Mouse (Mus musculus) adrenal gland, postnatal 4 days (tissue): Measurements from ENCODE around the gene Tcp11l2. TPM values are rescaled to one million over a fixed set of nuclear protein-coding genes. Genes with fewer than 3 reads are reported as not detected.

Source experiments
- DNase-seq, 2 experiments: peaks; one replicate each; pipeline ENCODE4 v3.0.0; 2021 to 2022; ENCODE audit warnings: low spot score in 2 of 2, mixed read lengths in 2 of 2
- total RNA-seq, 2 experiments: library from RNA; stranded (reverse); gene quantifications; 2 replicates each; pipeline ENCODE4 v1.2.3; 2021

Gene Tcp11l2
- total RNA-seq, 2 experiments from 2014 or later = 50.1 to 51.2 TPM

DNA sequence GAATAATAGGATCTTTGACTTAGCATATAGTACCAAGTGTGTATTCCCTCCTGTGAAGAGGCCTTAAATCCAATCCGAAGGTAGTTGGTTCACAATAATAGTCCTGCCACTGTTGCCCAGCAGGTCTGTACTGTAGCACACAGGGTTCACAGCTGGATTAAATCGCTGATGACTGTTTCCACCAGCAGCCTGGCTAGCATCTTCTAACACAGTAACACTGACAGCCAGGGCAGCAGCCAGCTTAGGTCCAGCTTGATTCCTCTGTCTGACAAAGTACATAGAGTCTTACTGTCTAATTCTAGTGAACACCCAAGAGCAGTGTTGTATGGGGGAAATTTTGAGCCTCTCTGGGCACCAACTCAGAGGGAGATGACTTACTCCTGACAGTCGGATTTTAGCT, 16.3 kb downstream of the Tcp11l2 start:
- DNase-seq = no peak

DNA sequence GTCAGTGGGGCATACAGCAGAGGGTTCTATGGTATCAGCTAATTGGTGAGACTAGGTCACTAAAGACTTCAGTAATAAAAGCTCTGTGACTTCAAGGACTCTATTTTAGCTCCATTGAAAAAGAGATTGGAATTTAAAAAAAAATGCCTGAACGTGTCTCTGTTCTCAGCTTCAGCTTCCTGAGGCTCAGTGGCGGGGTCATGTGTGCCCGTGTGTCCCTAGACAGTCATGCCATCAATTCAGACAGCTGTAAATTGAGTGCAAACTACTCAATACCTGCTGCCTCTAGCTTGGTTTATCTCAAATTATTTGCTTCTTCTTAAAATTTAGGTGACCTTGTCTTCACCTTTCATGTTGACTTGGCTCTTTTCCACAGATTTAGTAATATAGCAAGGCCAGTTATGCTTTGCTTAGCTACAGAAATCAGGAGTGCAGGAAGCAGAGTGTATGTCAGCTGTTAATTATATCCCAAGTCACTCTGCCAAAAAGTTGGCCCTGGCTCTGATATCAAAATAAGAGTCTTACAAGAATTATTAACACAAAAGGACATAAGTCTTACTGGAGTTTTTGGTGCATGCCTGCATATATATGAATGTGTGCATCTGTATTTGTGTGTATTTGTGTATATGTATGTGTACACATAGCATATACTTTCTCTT, 20.8 kb downstream of the Tcp11l2 start:
- DNase-seq = no peak

DNA sequence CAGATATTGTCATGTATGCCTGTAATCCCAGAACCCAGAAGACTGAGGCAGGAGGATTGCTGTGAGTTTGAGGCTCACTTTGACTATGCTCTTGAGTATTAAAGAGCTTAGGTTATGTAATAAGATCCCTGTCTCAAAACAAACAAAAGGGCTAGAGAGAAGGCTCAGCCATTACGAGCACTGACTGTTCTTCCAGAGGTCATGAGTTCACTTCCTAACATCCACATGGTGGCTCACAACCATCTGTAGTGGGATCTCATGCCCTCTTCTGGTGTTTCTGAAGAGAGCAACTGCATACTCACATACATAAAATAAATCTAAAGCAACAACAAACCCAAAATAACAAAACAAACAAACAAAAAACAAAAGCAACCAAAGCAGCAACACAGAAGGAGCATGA, 21.7 kb downstream of the Tcp11l2 start:
- no peak for DNase-seq

DNA sequence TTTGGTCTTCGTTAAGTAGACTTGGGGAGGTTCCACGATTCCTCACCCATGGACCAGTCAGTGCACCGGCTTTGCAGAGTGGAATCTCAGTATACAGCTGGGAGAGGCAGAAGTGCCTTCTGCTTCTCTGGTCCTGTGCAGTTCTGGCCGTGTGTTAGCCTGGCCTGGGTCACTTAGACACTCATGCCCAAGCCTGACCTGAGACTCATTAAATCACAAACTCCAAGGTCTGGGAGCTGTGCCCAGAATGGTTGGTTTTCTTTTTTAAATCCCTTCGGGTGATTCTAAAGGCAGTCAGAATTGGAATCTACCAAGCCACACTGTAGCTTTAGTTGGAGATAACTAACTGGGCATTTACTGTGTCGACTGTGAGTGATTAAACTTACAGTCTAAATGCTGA, 23.7 kb downstream of the Tcp11l2 start:
- DNase-seq = no peak

DNA sequence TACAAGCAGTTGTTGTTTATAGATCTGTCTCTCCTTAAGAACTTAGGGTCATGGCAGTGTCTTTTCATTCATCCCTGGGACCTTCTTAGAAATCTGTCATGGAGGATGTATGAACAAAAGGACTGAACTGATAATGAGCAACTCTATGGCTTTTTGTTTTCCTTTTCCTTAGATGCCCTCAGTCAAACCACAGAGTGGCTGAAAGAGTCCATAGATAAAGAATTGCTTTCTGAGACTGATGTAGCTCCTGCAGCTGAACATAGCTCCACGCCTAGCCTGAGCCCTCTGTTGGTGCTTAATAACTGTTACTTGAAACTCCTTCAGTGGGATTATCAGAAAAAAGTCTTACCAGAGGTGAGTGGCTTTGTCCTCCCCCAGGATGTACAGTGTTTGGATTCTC, 27.9 kb downstream of the Tcp11l2 start:
- no peak for DNase-seq

DNA sequence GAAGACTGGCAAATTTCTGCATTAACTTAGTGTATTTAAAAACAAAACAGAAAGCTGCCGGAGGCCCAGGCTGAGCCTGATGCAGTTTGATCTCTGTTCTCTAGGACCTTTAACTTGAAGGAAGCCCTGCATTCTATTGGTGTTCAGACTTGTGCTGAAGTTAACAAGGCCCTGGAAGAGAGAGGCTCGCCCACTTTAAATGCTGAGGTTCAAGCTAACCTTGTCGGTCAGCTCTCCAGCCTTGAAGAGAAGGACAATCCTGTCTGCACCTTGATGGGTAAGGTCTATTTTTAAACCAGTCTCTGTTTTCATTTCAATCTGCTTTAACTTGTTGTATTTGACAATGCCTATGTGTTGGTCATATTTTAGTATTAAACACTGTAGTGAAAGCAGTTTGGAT, 31.9 kb downstream of the Tcp11l2 start:
- no peak for DNase-seq

DNA sequence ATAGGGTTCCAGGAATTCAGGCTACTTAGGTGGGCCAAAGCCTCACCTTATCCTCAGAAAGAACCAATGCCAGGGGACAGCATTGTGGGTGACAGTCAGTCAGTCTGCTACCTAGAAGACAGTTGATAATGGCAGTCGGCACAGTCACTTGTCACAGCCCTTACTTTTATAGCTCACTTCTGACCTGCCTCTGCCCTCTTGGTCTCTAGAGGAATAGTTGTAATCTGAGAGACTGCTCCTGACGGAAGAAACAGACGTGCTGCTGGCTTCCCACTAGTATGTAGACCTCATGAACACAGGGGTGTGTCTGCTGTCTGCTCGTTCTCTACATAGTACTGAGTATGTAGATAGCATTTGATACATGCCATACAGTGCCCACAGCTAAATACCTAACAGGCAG, 33.9 kb downstream of the Tcp11l2 start:
- no peak for DNase-seq

DNA sequence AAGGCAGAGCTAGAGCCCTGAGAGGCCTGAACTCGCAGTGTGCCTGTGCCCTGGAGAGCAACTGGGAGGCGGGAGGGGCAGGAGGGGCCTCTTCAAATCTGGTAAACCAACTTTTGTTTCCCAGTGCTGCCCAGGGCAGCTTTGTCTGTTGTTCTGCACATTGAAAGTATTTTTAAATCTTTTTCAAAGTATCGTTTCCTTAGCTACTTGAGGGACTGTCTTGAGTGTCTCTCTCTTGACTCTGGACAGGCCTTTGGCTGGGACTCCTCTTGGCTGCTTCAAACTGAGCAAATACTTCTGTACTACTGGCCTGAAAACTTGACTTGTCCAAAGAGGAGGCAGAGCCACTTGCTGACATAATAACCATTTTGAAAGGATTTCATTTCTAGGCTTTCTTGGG, 34.4 kb downstream of the Tcp11l2 start:
- DNase-seq = no peak

DNA sequence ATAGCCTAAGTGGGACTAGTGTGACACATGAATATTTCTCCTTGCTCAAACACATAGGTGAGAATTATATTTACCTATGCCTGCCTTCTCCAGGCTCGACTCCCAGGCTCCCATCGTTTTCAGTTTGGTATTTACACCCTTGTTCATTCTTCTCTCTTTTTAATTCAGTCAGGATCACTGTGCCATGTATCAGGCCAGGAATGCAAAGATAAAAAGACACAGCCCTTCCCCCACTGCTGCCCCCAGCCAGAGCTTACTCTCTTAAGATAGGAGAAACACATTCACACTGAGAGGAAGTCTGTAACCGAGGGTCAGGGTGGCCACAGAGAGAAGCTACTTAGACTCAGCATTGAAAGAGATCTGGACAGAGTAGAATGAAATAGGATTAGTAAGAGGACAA, 35.2 kb downstream of the Tcp11l2 start:
- no peak for DNase-seq

DNA sequence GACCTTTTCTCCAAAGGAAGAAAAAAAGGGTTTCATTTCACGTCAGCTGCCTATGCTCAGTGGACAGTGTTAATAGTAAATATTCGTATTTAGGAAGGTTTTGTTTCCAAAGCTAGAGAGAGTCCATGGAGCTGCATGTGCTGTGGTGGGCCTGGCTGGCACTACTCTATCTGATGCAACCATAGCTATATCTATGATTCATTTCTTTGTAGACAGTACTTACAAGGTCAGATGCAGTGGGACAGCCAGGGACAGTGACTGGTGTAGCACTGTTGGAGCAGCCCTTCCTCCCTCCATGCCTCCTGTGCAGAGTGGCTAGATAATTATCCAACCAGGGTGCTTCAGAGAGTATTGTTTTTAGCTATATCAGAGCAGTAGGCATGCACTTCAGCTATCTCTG, 35.9 kb downstream of the Tcp11l2 start:
- no peak for DNase-seq

DNA sequence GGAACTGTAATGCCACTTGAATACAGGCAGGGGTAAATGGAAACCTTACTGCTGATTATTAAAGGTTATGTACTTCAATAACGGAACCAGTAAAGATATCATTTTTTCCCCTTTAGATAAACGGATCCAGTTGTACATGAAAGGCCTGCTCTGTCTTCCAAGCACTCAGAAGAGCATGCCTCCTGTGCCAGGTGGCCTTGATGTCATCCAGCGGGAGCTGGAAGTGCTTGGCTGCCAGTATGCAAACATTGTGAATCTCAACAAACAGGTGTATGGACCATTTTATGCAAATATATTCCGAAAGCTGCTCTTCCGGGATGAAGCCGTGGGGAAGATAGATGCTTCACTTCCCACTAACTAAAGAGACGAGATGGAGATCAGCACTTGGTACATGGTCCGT, 36.9 kb downstream of the Tcp11l2 start:
- DNase-seq = no peak

DNA sequence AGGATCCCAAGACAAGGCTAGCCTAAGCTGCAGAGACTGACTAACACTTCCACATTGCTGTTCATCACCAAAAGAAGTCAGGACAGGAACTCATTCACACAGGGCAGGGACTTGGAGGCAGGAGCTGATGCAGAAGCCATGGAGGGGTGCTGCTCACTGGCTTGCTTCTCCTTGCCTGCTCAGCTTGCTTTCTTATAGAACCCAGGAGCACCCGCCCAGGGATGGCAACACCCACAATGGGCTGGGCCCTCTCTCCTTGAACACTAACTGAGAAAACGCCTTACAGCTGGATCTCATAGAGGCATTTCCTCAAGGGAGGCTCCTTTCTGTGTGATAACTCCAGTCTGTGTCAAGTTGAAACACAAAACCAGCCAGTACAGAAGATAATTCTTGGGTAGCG, 38.6 kb downstream of the Tcp11l2 start:
- DNase-seq = no peak

DNA sequence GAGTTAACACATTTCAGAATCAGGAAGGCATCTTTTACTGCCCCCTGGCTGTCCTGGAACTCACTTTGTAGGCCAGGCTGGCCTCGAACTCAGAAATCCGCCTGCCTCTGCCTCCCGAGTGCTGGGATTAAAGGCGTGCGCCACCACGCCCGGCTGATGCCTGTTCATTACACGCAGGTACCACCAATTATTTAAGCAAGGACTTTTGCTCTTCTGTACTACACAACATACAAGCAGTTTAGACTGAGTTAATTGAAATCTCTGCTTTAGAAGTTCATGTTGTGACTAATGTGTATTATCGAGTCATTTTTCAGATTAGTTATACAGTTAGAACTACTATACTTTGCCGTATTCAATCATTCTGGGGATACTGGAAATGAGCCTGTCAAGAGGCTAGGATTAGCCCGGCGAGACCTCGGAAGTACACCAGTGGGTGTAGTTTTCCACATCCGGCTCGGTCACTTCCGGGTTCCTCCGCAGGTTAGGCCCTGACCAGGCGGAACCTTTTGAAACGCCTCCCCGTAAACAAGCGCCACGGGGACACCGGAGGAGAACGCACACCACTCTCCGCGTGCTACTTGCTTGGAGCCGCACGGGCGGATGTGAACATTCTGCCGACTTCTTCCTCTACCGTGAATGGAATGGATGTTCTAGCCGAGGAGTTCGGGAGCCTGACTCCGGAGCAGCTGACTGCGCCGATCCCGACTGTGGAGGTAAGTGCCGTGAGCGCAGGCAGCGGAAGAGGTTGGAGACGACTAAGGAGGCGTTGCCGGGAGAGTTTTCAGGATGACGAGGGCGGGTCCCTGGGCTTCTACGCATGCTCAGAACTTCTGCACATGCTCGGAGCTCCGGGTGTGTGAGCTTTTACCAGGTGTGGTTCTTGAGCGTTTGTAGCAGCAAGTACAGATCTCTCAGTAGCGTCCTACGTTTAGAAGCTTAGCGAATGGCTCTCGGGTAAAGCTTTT, 45.7 kb downstream of the Tcp11l2 start, which contains the start of gene Polr3b:
Gene Polr3b, plus strand, starts transcription at position 467 of the 965 bp plus-strand sequence.
- peak; percentile 76 to 86 for DNase-seq

DNA sequence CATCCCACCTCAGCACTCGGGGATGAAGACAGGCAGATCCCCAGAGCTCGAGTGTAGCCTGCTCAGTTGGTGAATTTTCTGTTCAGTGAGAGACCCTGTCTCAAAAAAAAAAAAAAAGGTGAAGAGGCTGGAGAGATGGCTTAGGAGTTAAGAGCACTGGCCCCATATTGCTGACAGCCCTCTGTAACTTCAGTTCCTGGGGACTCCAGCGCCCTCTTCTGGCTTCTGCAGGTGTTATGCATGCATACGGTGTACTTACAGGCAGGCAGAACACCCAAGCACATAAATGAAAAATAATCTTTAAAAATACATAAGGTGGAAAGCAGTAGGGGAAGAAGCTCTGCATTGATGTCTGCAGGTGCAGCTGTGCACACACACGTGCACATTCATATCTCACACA, 54.8 kb downstream of the Tcp11l2 start:
- DNase-seq = no peak

DNA sequence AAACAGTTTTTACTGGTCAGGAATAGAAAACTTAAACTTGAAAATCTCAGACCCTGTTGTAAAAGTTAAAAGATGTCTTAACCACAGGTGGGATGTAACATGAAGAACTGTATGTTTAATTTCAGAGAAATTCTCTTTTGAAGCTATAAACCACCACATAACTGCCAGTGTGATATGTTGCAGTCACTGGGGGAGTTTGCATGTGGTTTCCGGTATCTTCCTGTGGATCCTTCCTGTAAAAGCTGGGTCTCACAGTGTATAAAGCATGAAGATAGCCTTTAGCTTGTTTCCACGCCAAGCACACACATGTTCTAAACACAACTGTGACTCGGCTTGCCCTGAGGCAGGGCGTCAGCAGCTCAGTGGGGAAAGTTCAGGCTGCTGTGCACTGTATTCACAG, 55.6 kb downstream of the Tcp11l2 start:
- no peak for DNase-seq

DNA sequence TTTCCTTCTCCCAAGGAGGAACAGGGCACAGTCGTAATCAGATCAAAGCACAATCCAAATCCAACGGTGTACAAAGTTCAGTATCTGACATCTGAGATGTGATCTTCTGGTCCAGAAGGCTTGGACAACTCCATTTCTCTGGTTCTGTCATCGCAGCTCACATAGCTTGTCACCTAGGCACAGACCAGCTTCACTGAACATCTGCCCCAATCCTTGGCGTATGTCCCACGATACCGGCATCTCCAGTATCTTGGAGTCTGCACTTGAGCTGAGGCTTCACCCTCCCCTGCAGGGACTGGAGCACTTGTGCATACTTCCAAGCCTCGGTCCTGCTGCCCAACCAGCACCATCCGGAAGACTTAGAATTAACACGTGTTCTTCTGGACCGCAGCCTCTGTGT, 60.2 kb downstream of the Tcp11l2 start:
- DNase-seq = no peak

DNA sequence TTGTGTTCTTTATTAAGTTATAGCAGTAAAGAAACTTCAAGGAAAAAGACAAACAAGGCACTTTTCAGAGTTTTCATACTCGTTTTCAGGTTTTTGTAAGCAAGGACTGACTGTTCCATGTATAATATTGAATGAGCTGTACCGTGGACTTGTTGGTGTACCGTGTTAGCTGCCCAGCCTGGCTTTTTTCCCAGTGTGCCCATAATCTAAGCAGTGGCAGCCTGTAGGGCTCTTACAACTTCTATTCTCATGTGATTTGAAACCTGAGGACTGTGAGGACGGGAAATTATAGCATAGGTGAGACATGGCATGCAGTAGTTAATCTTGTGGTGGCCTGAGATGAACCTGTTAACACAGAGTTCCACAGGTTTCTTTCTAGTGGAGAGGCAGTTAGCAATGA, 62.0 kb downstream of the Tcp11l2 start:
- no peak for DNase-seq

DNA sequence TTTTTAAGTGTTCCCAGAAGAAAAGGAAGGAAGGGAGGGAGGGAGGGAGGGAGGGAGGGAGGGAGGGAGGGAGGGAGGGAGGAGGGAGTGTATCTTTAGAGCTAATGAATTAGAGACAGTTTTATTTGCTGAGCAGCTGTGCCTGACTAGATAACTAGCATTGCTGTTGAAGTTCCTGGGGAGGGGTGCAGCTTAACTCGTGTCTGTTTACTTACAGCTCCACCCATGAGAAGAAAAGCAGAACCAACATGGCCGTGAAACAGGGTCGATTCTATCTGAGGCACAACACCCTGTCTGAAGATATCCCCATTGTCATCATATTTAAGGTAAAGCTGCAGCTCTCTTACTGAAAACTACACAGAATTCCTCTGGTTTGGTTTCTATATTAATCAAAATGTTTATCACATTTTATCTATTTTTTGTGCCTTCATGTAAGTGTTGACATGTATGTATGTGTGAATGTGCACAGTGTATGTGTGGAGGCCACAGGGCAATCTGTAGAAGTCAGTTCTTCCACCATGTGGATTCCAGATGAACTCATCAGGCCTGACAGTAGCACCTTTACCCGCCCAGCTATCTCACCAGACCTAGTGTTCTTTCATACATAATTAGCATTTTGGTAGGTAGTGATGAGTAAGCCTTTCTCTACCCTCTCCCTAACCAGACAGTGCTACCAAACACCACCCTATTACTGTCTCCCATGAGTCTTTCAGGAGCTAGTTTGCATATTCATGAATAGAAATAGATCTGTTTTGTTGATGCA, 63.3 kb downstream of the Tcp11l2 start:
- no peak for DNase-seq

DNA sequence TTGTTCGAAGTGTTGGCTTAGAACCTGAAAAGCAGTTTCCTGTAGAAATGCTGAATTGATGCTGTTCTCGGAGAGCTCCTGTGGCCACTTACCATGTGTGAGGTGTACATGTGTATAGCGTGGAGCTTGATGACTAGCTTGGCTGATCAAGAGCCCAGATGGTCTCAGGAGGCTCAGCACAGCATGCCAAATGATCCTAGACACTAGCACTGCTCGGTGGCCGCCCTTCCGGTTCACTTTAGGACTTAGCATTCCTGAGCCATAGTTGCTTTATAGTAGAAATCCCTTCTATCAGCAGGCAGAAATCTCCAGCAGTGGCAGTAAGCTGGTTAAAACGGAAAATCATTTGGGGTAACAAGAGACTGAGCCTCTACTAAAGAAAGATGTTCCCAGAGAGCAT, 64.4 kb downstream of the Tcp11l2 start:
- DNase-seq = no peak

DNA sequence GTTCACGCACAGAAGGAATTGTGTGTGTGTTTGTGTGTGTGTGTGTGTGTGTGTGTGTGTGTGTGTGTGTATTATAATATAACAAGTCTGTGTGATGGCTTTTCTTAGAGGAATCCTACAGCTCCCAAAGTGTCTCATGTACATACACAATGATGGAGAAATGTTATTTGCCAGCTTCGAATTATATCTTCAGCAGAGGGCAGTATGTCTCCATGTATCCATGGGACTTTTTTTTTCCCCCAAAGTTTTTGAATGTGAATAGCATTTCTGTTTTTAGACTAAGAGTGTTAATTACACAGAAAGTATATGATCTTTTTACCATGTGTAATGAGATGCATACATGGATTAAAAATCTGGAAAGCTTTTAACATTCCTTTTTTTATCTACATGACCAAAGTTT, 65.2 kb downstream of the Tcp11l2 start:
- no peak for DNase-seq

DNA sequence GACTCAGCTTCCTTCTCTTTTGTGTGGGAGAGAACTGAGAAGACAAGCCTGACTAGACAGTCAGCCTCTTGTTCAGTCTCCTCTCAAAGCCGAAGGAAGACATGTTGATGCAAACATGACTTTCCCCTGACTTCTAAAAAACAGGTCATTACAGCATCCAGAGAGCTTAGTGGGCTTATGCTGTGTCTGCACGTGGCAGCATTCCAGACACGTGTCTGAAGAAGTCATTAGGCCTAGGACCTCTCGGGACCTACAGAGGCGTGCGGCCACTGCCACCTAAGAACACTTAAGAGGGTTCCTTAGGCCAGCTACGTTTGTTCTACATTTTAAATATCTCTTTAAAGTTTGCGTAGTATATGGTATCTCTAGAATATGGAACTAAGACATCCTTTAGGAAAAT, 69.5 kb downstream of the Tcp11l2 start:
- DNase-seq = no peak
